Mouse (Mus musculus) adrenal gland, postnatal 0 days (tissue): ENCODE data around the gene Utp11. TPM values are rescaled to one million over a fixed set of nuclear protein-coding genes. Genes with fewer than 3 reads are reported as not detected.

Experiments used
- microRNA-seq: library from miRNA; unstranded; fragments of <30 nt; microRNA quantifications from one replicate; pipeline ENCODE4, GENCODE M21; 2016; ENCODE audit warnings: borderline replicate concordance; ENCODE audit not compliant: insufficient number of aligned reads
- polyA plus RNA-seq: library from polyadenylated mRNA; unstranded; fragments of >200 nt; fragmentation: Nextera tagmentation; extraction: Ambion mirVana; gene quantifications from 2 replicates; pipeline ENCODE4 v1.2.1, GENCODE M21; 2015

Gene Utp11
- 48.7 and 66.3 TPM in 2 replicates for polyA plus RNA-seq

DNA sequence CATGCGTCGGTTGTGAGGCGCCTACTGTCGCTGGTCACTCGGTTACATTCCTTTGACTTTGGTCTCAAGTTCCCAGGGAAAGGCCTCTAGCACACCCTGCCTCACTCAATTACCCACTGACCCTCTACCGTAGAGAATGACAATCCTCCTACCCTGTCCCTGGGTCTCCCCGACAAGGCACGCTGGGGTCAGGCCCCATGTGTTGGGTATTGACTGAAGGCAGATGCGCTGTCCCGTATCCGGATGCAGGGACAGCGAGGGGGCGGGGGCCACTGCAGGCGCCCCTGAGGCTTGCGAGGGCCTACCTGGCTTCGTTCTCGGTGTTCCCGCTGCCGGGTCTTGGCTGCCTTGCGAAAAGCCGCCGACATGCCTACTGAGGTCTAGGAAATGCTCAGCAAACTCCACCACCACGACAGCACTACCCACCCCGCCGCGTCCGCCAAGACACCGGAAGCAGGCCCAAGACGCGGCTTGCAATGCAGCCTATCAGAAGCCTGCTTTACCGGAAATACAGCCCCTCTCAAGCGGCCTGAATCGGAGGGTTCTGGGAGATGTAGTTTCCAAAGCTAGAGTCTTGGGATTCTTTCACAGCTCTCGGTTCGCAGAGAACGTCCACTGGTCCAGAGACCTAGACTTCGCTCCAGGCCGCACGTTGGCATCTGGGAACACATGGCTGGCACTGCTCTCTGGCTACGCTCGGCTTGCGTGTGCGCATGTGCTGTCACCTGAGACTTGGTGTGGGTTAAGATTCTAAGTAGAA is at the start of gene Utp11:
Utp11 (minus strand) TSS at position 466 of the 760 bp plus-strand sequence.

DNA sequence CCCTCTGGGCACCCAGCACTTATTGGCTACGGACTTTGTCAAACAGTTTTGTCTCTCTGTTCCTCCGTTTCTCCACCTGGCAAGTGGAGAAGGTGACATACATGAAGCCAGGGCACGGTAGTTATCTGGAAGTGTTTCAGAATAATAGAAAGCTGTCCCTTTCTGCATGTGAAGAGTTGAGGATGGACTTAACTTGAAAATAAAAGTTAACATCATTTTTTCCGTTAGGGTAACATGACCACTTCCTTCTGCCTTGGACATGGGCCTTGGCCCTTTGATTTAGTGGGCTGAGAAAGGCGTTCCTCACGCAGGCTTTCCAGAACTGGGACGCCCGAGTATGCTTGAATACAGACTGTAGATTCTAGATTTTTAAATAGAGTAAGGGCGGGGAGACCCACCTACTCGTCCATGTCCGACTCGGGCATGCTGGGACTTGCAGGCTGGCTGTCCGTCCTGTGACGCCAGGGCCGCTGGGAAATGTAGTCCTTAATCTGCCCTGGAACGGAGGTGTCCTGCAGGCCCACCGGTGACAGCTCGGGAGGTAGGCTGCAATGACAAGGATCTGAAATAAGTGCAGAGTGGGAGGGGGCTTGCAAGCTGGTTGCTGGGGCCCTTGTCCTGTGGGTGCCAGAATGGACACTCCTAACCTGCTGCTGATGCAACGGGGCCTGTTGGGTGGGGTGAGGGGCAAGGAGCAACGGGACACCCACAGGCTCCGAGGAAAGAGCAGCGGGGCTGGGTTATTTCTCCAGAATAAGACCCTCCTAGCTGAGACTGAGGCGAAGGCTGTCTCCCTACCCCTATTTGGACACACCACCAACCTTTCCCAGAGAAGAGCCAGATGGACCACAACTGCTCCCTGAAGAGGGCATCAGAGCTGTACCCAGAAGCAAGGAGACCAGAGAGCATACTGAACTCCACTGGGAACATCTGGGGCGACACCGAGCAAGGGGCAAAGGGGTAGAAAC is 48.3 kb upstream of the Utp11 start, which contains the start of gene Inpp5b:
Inpp5b (plus strand) TSS at position 475 of the 968 bp plus-strand sequence.

DNA sequence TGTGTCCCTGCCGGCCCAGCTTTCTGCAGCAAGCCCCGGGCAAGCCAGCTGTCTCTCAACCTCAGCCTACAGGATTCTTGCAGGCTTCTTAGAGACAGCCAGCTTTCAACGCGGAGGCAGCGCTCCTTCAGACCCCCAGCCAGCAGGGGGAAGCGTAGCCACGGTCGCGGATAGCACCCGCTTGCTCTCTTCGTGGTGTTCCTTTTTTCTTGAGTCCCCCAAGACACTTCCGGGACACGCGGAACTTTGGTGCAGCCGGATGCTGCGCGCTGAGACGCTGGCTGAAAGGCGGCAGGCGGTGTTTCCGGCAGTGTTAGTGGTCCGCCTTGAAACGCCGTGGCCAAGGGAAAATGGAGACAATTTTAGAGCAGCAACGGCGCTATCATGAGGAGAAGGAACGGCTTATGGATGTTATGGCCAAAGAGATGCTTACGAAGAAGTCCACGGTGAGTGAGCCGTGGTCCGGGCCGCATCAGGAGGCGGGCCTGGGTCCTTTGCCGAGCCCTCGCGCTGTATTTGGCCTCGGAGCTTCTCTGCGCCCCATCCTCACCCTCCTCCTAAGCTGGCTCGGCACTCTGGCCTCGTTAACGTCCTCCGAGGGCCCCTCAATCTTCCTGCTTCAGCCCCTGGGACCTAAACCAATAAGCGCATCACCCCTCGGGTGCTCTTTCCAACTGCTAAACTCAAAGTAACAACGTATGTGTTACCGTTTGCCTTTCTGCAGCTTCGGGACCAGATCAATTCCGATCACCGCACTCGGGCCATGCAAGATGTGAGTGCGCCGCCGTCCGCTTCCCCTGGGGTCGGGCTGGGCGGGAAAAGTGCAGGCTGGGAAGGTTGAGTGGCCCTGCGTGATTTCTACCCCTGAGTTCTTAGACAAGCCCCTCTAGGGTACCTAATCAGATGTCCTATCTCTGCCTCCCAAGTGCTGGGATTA is 21.4 kb upstream of the Utp11 start, which contains the start of gene Sf3a3:
Sf3a3 (plus strand) TSS at position 232 of the 937 bp plus-strand sequence.

DNA sequence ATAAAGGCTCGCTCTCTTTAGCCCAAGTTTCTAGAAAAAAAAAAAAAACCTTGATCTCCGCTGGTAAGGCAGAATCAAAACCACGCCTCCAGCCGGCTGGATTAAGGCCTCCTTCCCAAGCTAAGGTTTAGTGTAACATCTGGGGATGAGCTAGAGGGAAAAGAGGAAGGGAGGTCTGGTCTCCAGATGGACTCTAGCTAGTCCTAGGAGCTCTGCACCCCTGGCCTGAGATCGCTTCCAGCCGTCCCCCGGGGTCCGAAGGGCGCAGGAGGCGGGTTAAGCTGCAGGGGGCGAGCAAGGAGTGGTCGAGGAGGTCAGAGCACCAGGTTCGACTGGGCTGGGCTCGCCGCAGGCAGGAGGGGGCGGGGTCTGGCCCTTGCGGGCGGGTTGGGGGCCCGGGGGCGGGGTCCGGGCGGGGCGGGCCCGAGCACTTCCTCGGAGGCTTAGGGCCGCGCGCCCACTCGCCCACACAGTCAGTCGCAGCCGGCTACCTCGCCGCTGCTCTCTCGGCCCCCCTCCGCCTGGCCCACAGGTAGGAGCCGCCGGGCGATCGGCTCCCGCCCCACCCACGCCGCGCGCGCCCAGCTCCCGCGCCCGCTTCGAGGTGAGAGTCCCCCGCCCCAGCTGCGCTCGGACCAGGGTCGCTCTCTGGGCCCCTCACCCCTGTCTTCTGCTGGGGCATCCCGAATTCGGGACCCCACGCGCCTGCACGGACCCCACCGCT is 7.0 kb upstream of the Utp11 start, which contains the start of gene Fhl3:
Fhl3 (plus strand) TSS at position 454 of the 724 bp plus-strand sequence.

DNA sequence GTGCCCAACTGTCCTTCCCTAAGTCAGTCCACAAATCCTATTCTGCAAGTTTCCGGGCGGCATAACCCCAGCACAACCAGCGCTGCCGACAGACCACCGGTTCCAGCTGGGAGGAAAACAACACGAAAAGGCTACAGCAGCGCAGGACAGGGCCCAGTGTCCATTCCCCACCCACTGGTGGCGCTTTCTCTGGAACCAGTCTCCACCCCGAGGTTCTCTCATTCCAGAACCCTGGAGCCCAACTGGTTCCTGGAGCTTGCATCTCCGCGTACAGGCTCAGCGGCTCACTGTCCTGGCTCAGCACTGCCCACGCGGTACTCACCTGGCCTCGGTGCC is 36.9 kb downstream of the Utp11 start, which contains the start of gene Pou3f1:
Pou3f1 (plus strand) TSS at position 290 of the 336 bp plus-strand sequence.

Small RNA genes within 50 kb of the gene (microRNA-seq; reads per million reads assigned to microRNA genes)
- gene Gm24721 (not detected), gene Mir697 (not detected)

Other genes starting within 250 kb of the Utp11 start
- gene 3100002H09Rik, start 82.8 kb downstream of the Utp11 start, polyA plus RNA-seq = not detected in 2 replicates
- 0.28 and 0.30 TPM in 2 replicates for gene Pou3f1, start 36.8 kb downstream of the Utp11 start, polyA plus RNA-seq
- gene Fhl3, start 7.1 kb upstream of the Utp11 start, polyA plus RNA-seq = 4.2 and 6.0 TPM in 2 replicates
- 67.3 and 84.7 TPM in 2 replicates for gene Sf3a3, start 21.2 kb upstream of the Utp11 start, polyA plus RNA-seq
- gene Inpp5b, start 48.2 kb upstream of the Utp11 start, polyA plus RNA-seq = 16.0 and 21.1 TPM in 2 replicates
- 13.1 and 13.8 TPM in 2 replicates for gene Mtf1, start 108.5 kb upstream of the Utp11 start, polyA plus RNA-seq
- gene Yrdc, start 157.1 kb upstream of the Utp11 start, polyA plus RNA-seq = 36.0 and 54.0 TPM in 2 replicates
- 131 and 184 TPM in 2 replicates for gene 1110065P20Rik, start 157.6 kb upstream of the Utp11 start, polyA plus RNA-seq
- 2.0 and 2.7 TPM in 2 replicates for gene Maneal, start 168.6 kb upstream of the Utp11 start, polyA plus RNA-seq
- gene Epha10, start 187.3 kb upstream of the Utp11 start, polyA plus RNA-seq = 2.4 and 2.8 TPM in 2 replicates
- gene 9930104L06Rik, start 243.4 kb upstream of the Utp11 start, polyA plus RNA-seq = 5.8 and 6.1 TPM in 2 replicates
- gene Cdca8, start 245.7 kb upstream of the Utp11 start, polyA plus RNA-seq = 22.9 and 31.7 TPM in 2 replicates